7 mouse cellular contexts compared by ENCODE assay signal in the genomic region with DNA sequence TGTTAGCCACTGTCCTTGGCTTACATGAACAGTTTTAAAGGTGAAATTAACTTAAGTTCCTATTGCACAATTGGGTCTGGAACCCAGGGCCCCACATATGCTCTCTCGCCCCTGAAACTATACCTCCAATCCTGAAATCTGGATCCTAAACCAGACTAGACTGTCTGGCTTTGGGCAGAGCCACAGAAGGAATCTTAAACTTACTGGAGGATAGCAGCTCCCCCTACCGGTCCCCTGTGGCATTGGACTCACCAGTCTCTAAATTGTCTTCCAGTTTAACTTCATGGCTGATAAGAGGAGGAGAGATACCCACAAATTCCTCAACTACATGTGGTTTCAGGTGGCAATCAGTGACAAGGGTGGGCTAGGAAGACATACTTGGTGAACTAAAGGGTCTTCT. TPM values are rescaled to one million over a fixed set of nuclear protein-coding genes. Genes with fewer than 3 reads are reported as not detected.
DNase-seq lines count a peak whose midpoint lies in the region; ATAC-seq and TF ChIP-seq lines count a peak whose summit lies in the region.

No protein-coding gene starts in this region.

- TF ChIP-seq POLR2A in liver, adult 2 months (IDR thresholded peaks at IDR 0.05; ENCODE audit: extremely low read depth, insufficient read depth, low read length), result no peak

- no peak overlapping the region for H3K4me3 ChIP-seq in forebrain, embryonic 10.5 days
- no peak overlapping the region for H3K4me3 ChIP-seq in liver, adult 2 months (ENCODE audit: insufficient read depth, low read depth, low read length)

- H3K79me2 ChIP-seq in liver, adult 2 months (ENCODE audit: control insufficient read depth, insufficient read depth, low read length), result no peaks in the 10 kb centered on the region

- no peaks in the 10 kb centered on the region for H3K36me3 ChIP-seq in forebrain, embryonic 10.5 days (replicated peaks)
- no peaks in the 10 kb centered on the region for H3K36me3 ChIP-seq in liver, adult 2 months (ENCODE audit: control insufficient read depth, insufficient read depth, low read length)

- no peaks in the 10 kb centered on the region for H3K27me3 ChIP-seq in forebrain, embryonic 10.5 days (ENCODE audit: poor library complexity, severe bottlenecking)
- H3K27me3 ChIP-seq in liver, adult 2 months (ENCODE audit: control insufficient read depth, insufficient read depth, low read length), result no peaks in the 10 kb centered on the region

- peak; percentile 69 for ATAC-seq in CD4-positive, CD25-positive, alpha-beta regulatory T cell, adult 4 months
- ATAC-seq in inflammation-experienced regulatory T-cells, adult 6 months, result peak; percentile 72

- DNase-seq in B cell, adult 2 months, result peak; percentile 75 to 79
- DNase-seq in brain, adult 2 months (ENCODE audit: low read depth, low spot score), result peak; percentile 85
- peak; percentile 56 for DNase-seq in forebrain, embryonic 10.5 days (ENCODE audit: extremely low spot score, low spot score)
- DNase-seq in liver, adult 2 months (ENCODE audit: extremely low read depth, low read depth, low spot score), result peak; percentile 40
- peak; percentile 56 to 70 for DNase-seq in right cerebral cortex, postnatal 10 days (ENCODE audit: low spot score in 2 of 2)

- WGBS in forebrain, embryonic 10.5 days, result 26% methylated on average over 2 of the region's 2 CpGs
- WGBS in liver, adult 2 months, result 39% methylated on average over 2 of the region's 2 CpGs

- TF ChIP-seq CTCF in liver, adult 2 months (IDR thresholded peaks at IDR 0.05; ENCODE audit: low read depth, low read length), result peak; percentile 78

- H3K4me1 ChIP-seq in forebrain, embryonic 10.5 days, result peaks cover 15% of the 10 kb centered on the region
- H3K4me1 ChIP-seq in liver, adult 2 months (ENCODE audit: control insufficient read depth, insufficient read depth, low read length), result no peaks in the 10 kb centered on the region

- H3K9me3 ChIP-seq in forebrain, embryonic 10.5 days, result no peaks in the 10 kb centered on the region

- H3K27ac ChIP-seq in forebrain, embryonic 10.5 days, result no peak overlapping the region
- H3K27ac ChIP-seq in liver, adult 2 months (replicated peaks; ENCODE audit: insufficient read depth, low read depth, low read length), result no peak overlapping the region

- no peak overlapping the region for H3K9ac ChIP-seq in liver, adult 2 months (ENCODE audit: low read depth, low read length)

RNA-seq across cellular contexts. Expression of a gene that starts 12.7 kb away (rescaled TPM):
- under 1 TPM in 1 of 2 experiments, not detected in 1; 0.22 TPM for polyA plus RNA-seq in CD4-positive, CD25-positive, alpha-beta regulatory T cell, adult 4 months (2017; shearing (Covaris generic))
- 0.15 and 0.47 TPM in 2 replicates for polyA plus RNA-seq in forebrain, embryonic 10.5 days (2016; fragmentation: Nextera tagmentation; extraction: Ambion mirVana)
- polyA plus RNA-seq in inflammation-experienced regulatory T-cells, adult 6 months (2017; shearing (Covaris generic)), result under 1 TPM in 1 of 3 experiments, not detected in 2; 0.16 TPM
- total RNA-seq in liver, adult 2 months (2014; rRNA removed), result not detected in 2 replicates
- polyA plus RNA-seq in liver, adult 2 months (2012; rRNA removed), result not detected in 2 replicates
